ENCODE assay signal across 8 mouse cellular contexts in genomic region chr7:38108260-38108632, GRCm38 (mm10). TPM values are rescaled to one million over a fixed set of nuclear protein-coding genes. Genes with fewer than 3 reads are reported as not detected.
DNase-seq lines count a peak whose midpoint lies in the region; ATAC-seq lines count a peak whose summit lies in the region.

No protein-coding gene starts in this region.

- no peaks in the 10 kb centered on the region for H3K27me3 ChIP-seq in heart, embryonic 15.5 days
- no peaks in the 10 kb centered on the region for H3K27me3 ChIP-seq in hindbrain, embryonic 15.5 days
- no peaks in the 10 kb centered on the region for H3K27me3 ChIP-seq in liver, embryonic 13.5 days
- H3K27me3 ChIP-seq in stomach, embryonic 14.5 days (ENCODE audit: control insufficient read depth, insufficient read depth, low read length) = no peaks in the 10 kb centered on the region

- H3K36me3 ChIP-seq in heart, embryonic 15.5 days = peaks cover 3% of the 10 kb centered on the region; the same call in 1 of the 2 replicates
- H3K36me3 ChIP-seq in hindbrain, embryonic 15.5 days = no peaks in the 10 kb centered on the region
- H3K36me3 ChIP-seq in liver, embryonic 13.5 days = peaks cover 17% of the 10 kb centered on the region
- H3K36me3 ChIP-seq in stomach, embryonic 14.5 days (ENCODE audit: control insufficient read depth, insufficient read depth, low read length) = no peaks in the 10 kb centered on the region

- H3K4me1 ChIP-seq in heart, embryonic 15.5 days (replicated peaks) = peaks cover 30% of the 10 kb centered on the region
- H3K4me1 ChIP-seq in hindbrain, embryonic 15.5 days (replicated peaks) = peaks cover 13% of the 10 kb centered on the region
- peaks cover 56% of the 10 kb centered on the region for H3K4me1 ChIP-seq in liver, embryonic 13.5 days (replicated peaks)
- peaks cover 25% of the 10 kb centered on the region; the same call in 1 of the 2 replicates for H3K4me1 ChIP-seq in stomach, embryonic 14.5 days (ENCODE audit: control insufficient read depth, insufficient read depth, low read length)

- DNase-seq in heart, postnatal 10 days = no peak
- no peak for DNase-seq in liver, embryonic 13.5 days
- no peak for DNase-seq in right cerebral cortex, adult 18-20 months
- no peak for DNase-seq in left cerebral cortex, postnatal 25 days (ENCODE audit: low spot score in 2 of 2)

- peak overlapping the region; percentile 63; the same call in 1 of the 2 replicates for H3K27ac ChIP-seq in heart, embryonic 15.5 days
- no peak overlapping the region for H3K27ac ChIP-seq in hindbrain, embryonic 15.5 days (replicated peaks)
- H3K27ac ChIP-seq in liver, embryonic 13.5 days = peak overlapping the region; percentile 72
- H3K27ac ChIP-seq in stomach, embryonic 14.5 days (ENCODE audit: low read length) = peak overlapping the region; percentile 55; the same call in 1 of the 2 replicates

- intact Hi-C loops in heart, postnatal 10 days (cut with DNase I) = no loop called here
- intact Hi-C loops in left cerebral cortex, postnatal 25 days (cut with DNase I) = no loop called here

- peak overlapping the region; percentile 75 for H3K4me3 ChIP-seq in heart, embryonic 15.5 days
- H3K4me3 ChIP-seq in hindbrain, embryonic 15.5 days = peak overlapping the region; percentile 86
- peak overlapping the region; percentile 97 for H3K4me3 ChIP-seq in liver, embryonic 13.5 days (replicated peaks)
- H3K4me3 ChIP-seq in stomach, embryonic 14.5 days (ENCODE audit: low read depth, low read length) = peak overlapping the region; percentile 92

- ATAC-seq in heart, embryonic 15.5 days (replicated peaks; ENCODE audit: insufficient number of reproducible peaks, insufficient read depth, low FRiP score, low read depth) = no peak
- peak; percentile 30 for ATAC-seq in activated CD4-positive, CD25-positive, alpha-beta regulatory T cell, adult 4 months
- ATAC-seq in hindbrain, embryonic 15.5 days (ENCODE audit: low FRiP score, low read depth) = no peak
- no peak for ATAC-seq in liver, embryonic 13.5 days (ENCODE audit: low read depth)
- ATAC-seq in stomach, embryonic 14.5 days (ENCODE audit: insufficient number of reproducible peaks, insufficient read depth, low FRiP score, low read depth) = no peak

- peak overlapping the region; percentile 73 for H3K9ac ChIP-seq in heart, embryonic 15.5 days
- H3K9ac ChIP-seq in hindbrain, embryonic 15.5 days = peak overlapping the region; percentile 59
- peak overlapping the region; percentile 80 for H3K9ac ChIP-seq in liver, embryonic 13.5 days
- peak overlapping the region; percentile 50; the same call in 1 of the 2 replicates for H3K9ac ChIP-seq in stomach, embryonic 14.5 days (replicated peaks; ENCODE audit: low read depth, low read length)

- WGBS in heart, embryonic 15.5 days = 24% methylated on average over 10 of the region's 10 CpGs
- WGBS in hindbrain, embryonic 15.5 days = 35% methylated on average over 10 of the region's 10 CpGs
- WGBS in liver, embryonic 13.5 days (ENCODE audit: insufficient replicate concordance) = 7% methylated on average over 10 of the region's 10 CpGs
- WGBS in stomach, embryonic 14.5 days = 22% methylated on average over 10 of the region's 10 CpGs

- no peaks in the 10 kb centered on the region for H3K9me3 ChIP-seq in heart, embryonic 15.5 days (replicated peaks)
- H3K9me3 ChIP-seq in hindbrain, embryonic 15.5 days = no peaks in the 10 kb centered on the region
- no peaks in the 10 kb centered on the region for H3K9me3 ChIP-seq in liver, embryonic 13.5 days (replicated peaks)
- H3K9me3 ChIP-seq in stomach, embryonic 14.5 days (ENCODE audit: control insufficient read depth, low read depth, low read length) = no peaks in the 10 kb centered on the region

- H3K4me2 ChIP-seq in heart, embryonic 15.5 days = peak overlapping the region; percentile 95
- H3K4me2 ChIP-seq in hindbrain, embryonic 15.5 days = peak overlapping the region; percentile 97
- peak overlapping the region; percentile 99 for H3K4me2 ChIP-seq in liver, embryonic 13.5 days
- peak overlapping the region; percentile 83 for H3K4me2 ChIP-seq in stomach, embryonic 14.5 days (replicated peaks; ENCODE audit: low read depth, low read length)

RNA-seq across cellular contexts. Expression of gene Ccne1, which starts 0.9 kb away (rescaled TPM):
- polyA plus RNA-seq in heart, embryonic 15.5 days (2015; fragmentation: Nextera tagmentation; extraction: Ambion mirVana) = 23.5 and 29.0 TPM in 2 replicates
- total RNA-seq in heart, postnatal 10 days (2021) = 1 to 10 TPM; 3.5 to 4.3 TPM
- polyA plus RNA-seq in activated CD4-positive, CD25-positive, alpha-beta regulatory T cell, adult 4 months (2017; shearing (Covaris generic)) = 1 to 10 TPM; 4.4 to 8.1 TPM
- 19.4 and 20.4 TPM in 2 replicates for polyA plus RNA-seq in hindbrain, embryonic 15.5 days (2015; fragmentation: Nextera tagmentation; extraction: Ambion mirVana)
- polyA plus RNA-seq in liver, embryonic 13.5 days (2015; fragmentation: Nextera tagmentation; extraction: Ambion mirVana) = 127 and 132 TPM in 2 replicates
- polyA plus RNA-seq in stomach, embryonic 14.5 days (2014; fragmentation: Nextera tagmentation; extraction: Ambion mirVana) = 70.3 and 74.8 TPM in 2 replicates
- total RNA-seq in left cerebral cortex, postnatal 25 days (2021) = 10 to 100 TPM; 16.7 to 18.8 TPM
